Mouse (Mus musculus) embryonic facial prominence, embryonic 13.5 days (tissue): ENCODE results near the gene 4930562C15Rik. TPM values are rescaled to one million over a fixed set of nuclear protein-coding genes. Genes with fewer than 3 reads are reported as not detected.
A peak's percentile ranks its signal among the peaks of the same experiment; 100 is the strongest.

Experiments
- ATAC-seq: fragments of 200-750 bp; cut with Nextera tagmentation; 2 replicates; pipeline ENCODE4 v1.8.0; 2017; ENCODE audit warnings: low read depth; ENCODE audit not compliant: insufficient number of reproducible peaks, insufficient read depth, low FRiP score, low TSS enrichment
- H3K27ac ChIP-seq: fragments of 300-500 bp; sonication (generic); 2 replicates; pipeline ENCODE4 v1.5.1; 2015; ENCODE audit warnings: moderate library complexity, mild to moderate bottlenecking, inconsistent platforms
- H3K27me3 ChIP-seq: fragments of 300-500 bp; sonication (generic); 2 replicates; pipeline ENCODE4 v1.6.1; 2015; ENCODE audit warnings: mild to moderate bottlenecking, inconsistent platforms
- H3K36me3 ChIP-seq: fragments of 300-500 bp; sonication (generic); 2 replicates; pipeline ENCODE4 v1.6.1; 2015; ENCODE audit warnings: mild to moderate bottlenecking, inconsistent platforms
- H3K4me1 ChIP-seq: fragments of 300-500 bp; sonication (generic); 2 replicates; pipeline ENCODE4 v1.6.1; 2015; ENCODE audit warnings: inconsistent platforms
- H3K4me2 ChIP-seq: fragments of 300-500 bp; sonication (generic); 2 replicates; pipeline ENCODE4 v1.6.1; 2015; ENCODE audit warnings: moderate library complexity, mild to moderate bottlenecking, inconsistent platforms
- H3K4me3 ChIP-seq: fragments of 300-500 bp; sonication (generic); 2 replicates; pipeline ENCODE4 v1.5.1; 2015; ENCODE audit warnings: mild to moderate bottlenecking, inconsistent platforms
- H3K9ac ChIP-seq: fragments of 300-500 bp; sonication (generic); 2 replicates; pipeline ENCODE4 v1.6.1; 2015; ENCODE audit warnings: mild to moderate bottlenecking, inconsistent platforms
- H3K9me3 ChIP-seq: fragments of 300-500 bp; sonication (generic); 2 replicates; pipeline ENCODE4 v1.6.1; 2016; ENCODE audit warnings: inconsistent platforms
- WGBS: fragments of 180-500 bp; shearing (Covaris S2); methylation state at CpG from one replicate; pipeline ENCODE4 v1.1.7; 2015; ENCODE audit warnings: mixed read lengths; 5-methylcytosine and 5-hydroxymethylcytosine counted together
- polyA plus RNA-seq: library from polyadenylated mRNA; unstranded; fragments of >200 nt; fragmentation: Nextera tagmentation; extraction: Ambion mirVana; gene quantifications from 2 replicates; pipeline ENCODE4 v1.2.1, GENCODE M21; 2015

4930562C15Rik gene
- polyA plus RNA-seq, 1 experiment from 2014 or later: 0.89 TPM

DNA sequence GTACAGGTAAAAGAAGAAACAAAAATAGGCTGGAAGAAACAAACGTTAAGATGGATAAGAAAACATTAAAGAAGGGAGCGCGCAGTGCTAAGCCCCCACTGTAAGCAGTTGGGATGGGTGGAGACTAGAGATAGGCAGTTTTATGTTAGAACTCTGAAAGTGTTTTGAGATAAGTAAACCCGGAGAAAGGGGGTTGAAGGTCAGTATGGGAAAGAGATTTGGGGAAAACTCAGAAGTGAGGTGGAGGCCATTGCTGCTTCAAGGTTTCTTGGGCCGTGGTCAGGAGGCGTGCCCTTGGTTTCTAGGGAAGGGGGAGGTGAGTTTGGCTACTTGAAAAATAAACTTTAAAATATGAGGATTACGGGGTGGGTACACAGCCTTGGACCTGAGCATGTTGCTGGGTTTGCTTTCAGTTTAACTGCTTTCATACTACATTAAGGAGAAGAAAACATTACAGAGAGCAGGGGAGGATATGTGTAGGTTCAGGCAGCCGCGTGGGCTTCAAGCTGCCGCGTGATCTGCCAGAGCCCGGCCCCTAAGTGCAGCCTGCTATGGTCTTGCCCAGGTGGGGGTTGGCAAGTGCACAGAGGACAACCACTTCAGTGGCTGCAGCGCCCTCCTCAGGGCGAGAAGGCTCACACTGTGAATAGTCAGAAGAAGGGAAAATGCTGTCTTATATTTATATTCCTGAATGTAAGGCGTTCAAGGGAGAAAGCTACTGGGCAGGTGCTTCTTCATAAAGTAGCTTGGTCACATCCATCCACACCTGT, 3.4 kb upstream of the 4930562C15Rik start:
- Histone ChIP-seq H3K4me1 (no peaks in the 10 kb centered on the region), H3K27ac (no peak overlapping the region), H3K9me3 (no peaks in the 10 kb centered on the region), H3K36me3 (no peaks in the 10 kb centered on the region), H3K4me2 (no peak overlapping the region), H3K4me3 (no peak overlapping the region), H3K9ac (no peak overlapping the region), H3K27me3 (no peaks in the 10 kb centered on the region)
- ATAC-seq: peak; percentile 32; the same call in 1 of the 2 replicates
- 65% methylated on average over 15 of the region's 15 CpGs for WGBS

DNA sequence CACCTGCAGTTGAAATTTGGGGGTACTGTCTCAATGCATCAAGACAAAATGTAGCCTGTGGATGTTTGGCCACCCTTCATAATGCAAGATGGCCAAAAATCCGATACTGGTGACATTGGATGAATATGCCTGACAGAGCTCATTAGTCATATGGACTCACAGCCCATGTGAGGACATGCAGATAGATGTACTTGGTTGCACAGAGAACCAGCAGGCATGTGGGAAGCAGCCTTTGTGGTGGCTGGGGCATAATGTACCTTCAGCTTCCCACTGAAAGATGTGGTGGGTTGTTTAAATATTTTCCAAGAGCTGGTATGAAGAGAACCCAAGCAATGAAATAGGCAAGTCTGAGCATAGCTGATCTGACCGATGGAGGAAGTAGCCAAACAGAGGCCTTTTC, 1.4 kb upstream of the 4930562C15Rik start:
- Histone ChIP-seq H3K9ac (no peak overlapping the region), H3K27ac (no peak overlapping the region), H3K27me3 (no peaks in the 10 kb centered on the region), H3K4me2 (no peak overlapping the region), H3K4me3 (no peak overlapping the region), H3K36me3 (no peaks in the 10 kb centered on the region), H3K4me1 (no peaks in the 10 kb centered on the region), H3K9me3 (no peaks in the 10 kb centered on the region)
- ATAC-seq: no peak
- WGBS: 72% methylated on average over 2 of the region's 2 CpGs

DNA sequence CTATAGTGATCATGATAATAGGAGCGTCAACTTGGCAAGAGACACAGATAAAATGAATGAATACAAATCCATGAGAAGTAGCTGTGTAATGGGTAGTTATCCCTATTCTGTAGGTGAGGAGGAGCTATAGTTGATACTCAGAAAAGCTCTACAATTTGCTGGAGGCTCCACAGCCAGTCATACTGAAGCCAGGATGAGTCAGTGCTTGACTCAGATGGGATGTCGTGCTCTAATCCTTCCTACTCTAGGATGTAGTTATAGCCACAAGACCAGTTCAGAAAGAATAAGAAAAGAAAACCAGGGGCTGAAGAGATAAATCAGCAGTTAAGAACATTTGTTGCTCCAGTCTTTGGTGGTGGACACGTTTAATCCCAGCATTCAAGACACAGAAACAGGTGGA, 2.4 kb downstream of the 4930562C15Rik start:
- Histone ChIP-seq H3K9ac (no peak overlapping the region), H3K9me3 (no peaks in the 10 kb centered on the region), H3K36me3 (no peaks in the 10 kb centered on the region), H3K27me3 (no peaks in the 10 kb centered on the region), H3K27ac (no peak overlapping the region), H3K4me2 (no peak overlapping the region), H3K4me3 (no peak overlapping the region), H3K4me1 (no peaks in the 10 kb centered on the region)
- no peak for ATAC-seq
- WGBS: 79% methylated on average over 3 of the region's 3 CpGs

DNA sequence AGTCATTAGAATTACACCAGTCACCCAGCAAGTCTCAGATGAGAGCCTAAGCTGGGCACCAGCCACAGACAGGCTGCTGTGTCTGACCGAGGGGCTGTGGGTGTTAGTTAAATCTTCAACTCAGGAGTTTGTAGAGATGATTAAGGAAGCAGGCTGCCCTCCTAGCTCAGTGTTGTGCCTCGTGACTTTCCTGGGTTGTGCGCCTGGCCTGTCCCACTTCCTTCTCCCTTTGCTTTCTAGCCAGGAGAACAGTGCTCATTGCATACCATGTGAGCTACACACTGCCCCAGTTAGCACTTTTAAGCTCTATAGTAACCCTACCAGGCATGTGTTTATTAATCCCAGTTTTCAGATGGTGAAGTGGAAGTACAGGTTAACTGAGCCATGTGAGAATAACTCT, 4.3 kb downstream of the 4930562C15Rik start:
- H3K4me3 ChIP-seq: no peak overlapping the region
- no peaks in the 10 kb centered on the region for H3K4me1 ChIP-seq
- H3K27ac ChIP-seq: no peak overlapping the region
- no peaks in the 10 kb centered on the region for H3K36me3 ChIP-seq
- no peaks in the 10 kb centered on the region for H3K9me3 ChIP-seq
- ATAC-seq: no peak
- no peaks in the 10 kb centered on the region for H3K27me3 ChIP-seq
- 70% methylated on average over 3 of the region's 3 CpGs for WGBS
- H3K9ac ChIP-seq: no peak overlapping the region
- H3K4me2 ChIP-seq: no peak overlapping the region

DNA sequence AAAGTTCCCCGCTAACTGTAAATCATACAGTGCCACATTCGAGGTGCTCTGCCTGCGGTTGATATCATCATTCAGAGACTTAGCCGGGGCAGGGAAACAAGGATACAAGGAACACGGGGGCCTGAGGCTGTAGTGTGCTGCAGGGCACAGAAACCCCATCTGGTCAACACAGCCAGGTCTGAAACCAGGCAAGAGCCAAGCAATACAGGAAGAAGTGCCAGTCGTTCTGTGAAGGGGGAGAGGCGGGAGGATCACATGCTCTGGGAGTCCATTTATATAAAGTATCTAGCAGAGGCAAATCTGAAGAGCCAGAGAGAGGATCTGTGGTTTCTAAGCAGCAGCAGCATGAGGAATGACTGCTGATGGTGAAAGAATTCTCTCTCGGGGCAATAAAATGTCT, 5.0 kb downstream of the 4930562C15Rik start:
- Histone ChIP-seq H3K9ac (no peak overlapping the region), H3K4me2 (no peak overlapping the region), H3K9me3 (no peaks in the 10 kb centered on the region), H3K27me3 (no peaks in the 10 kb centered on the region), H3K27ac (no peak overlapping the region), H3K36me3 (no peaks in the 10 kb centered on the region), H3K4me1 (no peaks in the 10 kb centered on the region), H3K4me3 (no peak overlapping the region)
- 82% methylated on average over 8 of the region's 8 CpGs for WGBS
- no peak for ATAC-seq

DNA sequence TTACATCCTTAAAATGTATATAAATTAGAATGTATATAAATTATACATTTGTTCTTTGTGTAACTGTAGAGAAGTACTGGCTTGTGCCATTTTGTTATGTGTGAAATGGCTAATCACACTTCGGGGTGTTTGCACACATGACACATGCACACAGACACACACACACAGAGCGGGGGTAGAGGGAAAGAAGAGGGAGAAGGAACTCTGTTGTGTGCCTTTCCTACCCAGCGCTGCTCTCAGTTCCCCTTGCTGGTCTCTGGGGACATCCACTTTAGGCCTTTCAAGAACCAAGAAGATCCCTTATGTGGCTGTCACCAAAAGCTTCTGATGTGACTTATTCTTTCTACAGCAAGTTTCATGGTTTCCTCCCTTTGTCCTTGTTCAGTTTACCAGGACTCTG, 11.8 kb downstream of the 4930562C15Rik start:
- no peak overlapping the region for H3K9ac ChIP-seq
- ATAC-seq: no peak
- H3K9me3 ChIP-seq: no peaks in the 10 kb centered on the region
- H3K4me3 ChIP-seq: no peak overlapping the region
- H3K36me3 ChIP-seq: no peaks in the 10 kb centered on the region
- 83% methylated on average over 3 of the region's 3 CpGs for WGBS
- H3K27me3 ChIP-seq: no peaks in the 10 kb centered on the region
- H3K4me2 ChIP-seq: no peak overlapping the region
- H3K27ac ChIP-seq: no peak overlapping the region
- H3K4me1 ChIP-seq: no peaks in the 10 kb centered on the region

DNA sequence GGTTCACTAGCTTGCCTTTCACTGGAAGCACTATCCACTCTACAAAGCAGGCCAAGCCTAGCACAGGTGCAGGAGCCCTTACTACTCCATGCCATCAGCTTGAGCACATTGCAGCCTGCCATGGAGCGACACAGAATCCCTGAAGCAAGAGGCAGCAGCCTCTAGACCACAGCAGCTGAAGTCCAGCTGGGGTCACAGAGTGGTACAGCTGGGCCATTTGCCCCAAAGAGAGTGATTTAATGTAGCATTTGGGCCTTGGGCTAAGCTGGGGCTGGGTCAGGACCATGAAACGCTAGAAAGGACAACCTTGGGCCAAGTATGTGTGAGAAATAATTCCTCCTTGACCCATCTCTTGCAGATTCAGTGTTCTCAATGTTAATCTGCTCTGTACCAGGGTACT, 12.9 kb downstream of the 4930562C15Rik start:
- H3K9ac ChIP-seq: no peak overlapping the region
- H3K27me3 ChIP-seq: no peaks in the 10 kb centered on the region

DNA sequence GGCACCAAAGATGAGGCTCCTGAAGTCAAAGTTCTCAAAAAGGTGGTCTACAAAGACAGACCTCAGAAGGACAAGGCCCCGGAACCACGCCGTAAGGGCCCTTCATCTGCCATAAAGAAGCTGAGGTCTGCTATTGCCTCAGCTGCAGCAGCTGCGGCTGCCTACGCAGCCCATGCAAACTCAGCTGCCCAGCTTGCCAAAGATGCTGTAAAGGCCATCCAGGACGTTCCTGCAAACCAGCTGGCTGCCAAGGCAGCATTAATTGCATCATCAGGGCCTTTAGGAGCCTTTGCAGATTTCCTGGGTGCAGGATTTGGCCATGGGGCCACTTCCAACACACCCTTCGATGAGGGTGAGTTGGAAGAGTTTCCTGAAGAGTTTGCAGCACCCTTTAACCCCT, 15.1 kb downstream of the 4930562C15Rik start:
- H3K4me3 ChIP-seq: no peak overlapping the region
- ATAC-seq: no peak
- H3K27ac ChIP-seq: no peak overlapping the region
- H3K4me2 ChIP-seq: no peak overlapping the region
- no peaks in the 10 kb centered on the region for H3K27me3 ChIP-seq
- WGBS: 83% methylated on average over 7 of the region's 7 CpGs
- no peaks in the 10 kb centered on the region for H3K4me1 ChIP-seq
- H3K9me3 ChIP-seq: no peaks in the 10 kb centered on the region
- H3K36me3 ChIP-seq: no peaks in the 10 kb centered on the region
- no peak overlapping the region for H3K9ac ChIP-seq

More for the DNA sequence above, 12.9 kb downstream of the 4930562C15Rik start:
- no peak overlapping the region for H3K4me3 ChIP-seq
- no peak overlapping the region for H3K27ac ChIP-seq
- no peaks in the 10 kb centered on the region for H3K9me3 ChIP-seq
- WGBS: 88% methylated on average over 2 of the region's 2 CpGs
- no peak overlapping the region for H3K4me2 ChIP-seq
- H3K4me1 ChIP-seq: no peaks in the 10 kb centered on the region
- no peak for ATAC-seq
- no peaks in the 10 kb centered on the region for H3K36me3 ChIP-seq

DNA sequence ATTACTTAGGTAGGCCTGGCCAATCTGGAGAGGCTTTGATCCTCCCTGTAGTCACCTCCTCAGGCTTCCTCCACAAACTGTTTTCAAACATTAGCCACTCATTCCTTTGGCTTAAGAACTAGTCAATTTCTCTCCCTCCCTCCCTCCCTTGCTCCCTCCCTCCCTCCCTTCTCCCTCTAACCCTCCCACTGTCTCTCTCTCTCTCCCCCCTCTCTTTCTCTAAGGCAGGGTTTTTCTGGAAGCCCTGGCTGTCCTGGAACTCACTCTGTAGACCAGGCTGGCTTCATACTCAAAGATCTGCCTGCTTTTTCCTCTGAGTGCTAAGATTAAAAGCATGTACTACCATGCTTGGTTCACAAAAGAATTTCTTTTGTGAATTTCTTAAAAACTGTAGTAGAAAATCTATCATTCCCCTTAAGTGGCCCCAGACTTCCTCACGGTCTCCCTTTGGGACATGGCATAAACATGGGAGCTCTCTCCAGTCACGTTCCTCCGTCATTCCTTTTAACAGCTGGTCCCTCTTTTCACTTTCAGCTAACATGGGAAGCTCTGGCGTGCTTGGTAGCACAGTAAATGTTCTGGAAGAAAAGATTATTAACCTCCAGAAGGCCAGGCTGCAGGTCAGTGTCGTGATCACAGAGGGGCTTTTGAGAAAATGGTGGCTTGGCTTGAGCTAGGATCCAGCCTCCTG, 15.9 kb downstream of the 4930562C15Rik start:
- no peak for ATAC-seq
- Histone ChIP-seq H3K4me2 (no peak overlapping the region), H3K27ac (0 out of 2 replicates have a peak overlapping the region, but pooled peaks have one; percentile 28), H3K9ac (no peak overlapping the region), H3K4me1 (no peaks in the 10 kb centered on the region), H3K9me3 (no peaks in the 10 kb centered on the region), H3K36me3 (no peaks in the 10 kb centered on the region), H3K27me3 (no peaks in the 10 kb centered on the region), H3K4me3 (no peak overlapping the region)
- 42% methylated on average over 5 of the region's 5 CpGs for WGBS

DNA sequence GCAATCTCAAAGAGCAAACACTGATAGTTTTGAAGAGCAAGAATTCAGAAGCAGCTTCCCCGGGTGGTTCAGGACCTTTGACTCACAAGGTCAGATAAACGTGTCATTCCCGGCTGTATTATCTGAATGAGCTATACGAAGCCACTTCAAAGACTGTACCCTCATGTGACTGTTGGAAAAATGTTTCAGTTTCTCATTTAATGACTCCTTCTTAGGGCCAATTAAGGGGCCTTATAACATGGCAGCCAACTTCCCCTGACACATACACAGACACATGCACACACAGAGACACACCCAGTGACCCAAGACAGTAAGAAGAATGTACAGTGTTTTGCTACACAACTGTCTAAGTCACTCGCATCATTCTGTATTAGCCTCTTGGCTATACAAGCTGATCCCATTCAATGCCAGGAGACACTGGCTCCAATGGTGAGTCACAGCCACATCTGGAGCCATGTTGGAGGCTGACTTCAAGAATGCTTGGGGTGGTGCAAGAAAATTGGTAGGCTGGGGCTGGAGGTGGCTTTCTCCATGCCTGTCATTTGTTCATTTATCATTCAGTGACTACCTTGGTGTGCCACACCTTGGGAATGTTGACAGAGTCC, 19.9 kb downstream of the 4930562C15Rik start:
- Histone ChIP-seq H3K27me3 (no peaks in the 10 kb centered on the region), H3K4me1 (no peaks in the 10 kb centered on the region), H3K36me3 (no peaks in the 10 kb centered on the region), H3K27ac (no peak overlapping the region), H3K4me2 (no peak overlapping the region), H3K4me3 (no peak overlapping the region), H3K9ac (no peak overlapping the region), H3K9me3 (no peaks in the 10 kb centered on the region)
- no peak for ATAC-seq
- WGBS: 67% methylated on average over 5 of the region's 5 CpGs

DNA sequence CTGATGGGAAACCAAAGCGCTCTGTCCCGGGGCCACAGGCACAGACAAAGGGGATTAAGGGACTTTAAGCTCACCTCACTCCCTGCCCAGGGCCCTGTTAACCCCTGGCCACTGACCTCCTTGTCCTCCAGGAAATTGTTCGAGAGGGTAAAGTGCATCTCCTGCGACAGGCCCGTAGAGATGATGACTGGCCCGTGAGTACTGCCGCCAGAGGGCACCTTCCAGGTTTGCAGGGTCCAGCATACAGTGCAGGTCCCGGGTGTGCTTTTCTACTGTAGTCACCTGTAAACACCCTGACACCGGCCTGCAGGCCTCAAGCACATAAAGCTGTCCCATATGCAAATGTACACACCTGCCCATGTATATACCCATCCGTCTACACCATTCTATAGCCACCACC, 26.2 kb downstream of the 4930562C15Rik start:
- Histone ChIP-seq H3K4me1 (no peaks in the 10 kb centered on the region), H3K4me2 (no peak overlapping the region), H3K9me3 (no peaks in the 10 kb centered on the region), H3K4me3 (no peak overlapping the region), H3K27ac (no peak overlapping the region), H3K9ac (no peak overlapping the region), H3K27me3 (no peaks in the 10 kb centered on the region), H3K36me3 (no peaks in the 10 kb centered on the region)
- WGBS: 44% methylated on average over 10 of the region's 10 CpGs
- no peak for ATAC-seq
